Mouse (Mus musculus) heart, embryonic 13.5 days (tissue): ENCODE data around the gene Uqcc3. TPM values are rescaled to one million over a fixed set of nuclear protein-coding genes. Genes with fewer than 3 reads are reported as not detected.
A peak's percentile ranks its signal among the peaks of the same experiment; 100 is the strongest.
"Not testable (repeated sequence)": the region's sequence is repeated elsewhere in the genome, so short reads cannot be mapped to it uniquely, and the experiment has no call there.

ENCODE experiments used
- ATAC-seq: fragments of 200-750 bp; cut with Nextera tagmentation; 2 replicates; pipeline ENCODE4 v1.8.0; 2017; ENCODE audit warnings: moderate TSS enrichment; ENCODE audit not compliant: insufficient number of reproducible peaks, low FRiP score, low TSS enrichment; ENCODE audit errors: extremely low read depth
- H3K27ac ChIP-seq: fragments of 300-500 bp; sonication (generic); replicated peaks from 2 replicates; pipeline ENCODE4 v1.5.1; 2015; ENCODE audit warnings: moderate library complexity, mild to moderate bottlenecking, inconsistent platforms
- H3K27me3 ChIP-seq: fragments of 300-500 bp; sonication (generic); replicated peaks from 2 replicates; pipeline ENCODE4 v1.6.1; 2015; ENCODE audit warnings: mild to moderate bottlenecking, inconsistent platforms
- H3K36me3 ChIP-seq: fragments of 300-500 bp; sonication (generic); 2 replicates; pipeline ENCODE4 v1.6.1; 2015; ENCODE audit warnings: mild to moderate bottlenecking, inconsistent platforms
- H3K4me1 ChIP-seq: fragments of 300-500 bp; sonication (generic); 2 replicates; pipeline ENCODE4 v1.6.1; 2015; ENCODE audit warnings: inconsistent platforms
- H3K4me2 ChIP-seq: fragments of 300-500 bp; sonication (generic); 2 replicates; pipeline ENCODE4 v1.6.1; 2015; ENCODE audit warnings: inconsistent platforms, mild to moderate bottlenecking, moderate library complexity
- H3K4me3 ChIP-seq: fragments of 300-500 bp; sonication (generic); 2 replicates; pipeline ENCODE4 v1.5.1; 2015; ENCODE audit warnings: moderate library complexity, mild to moderate bottlenecking, inconsistent platforms
- H3K9ac ChIP-seq: fragments of 300-500 bp; sonication (generic); 2 replicates; pipeline ENCODE4 v1.6.1; 2015; ENCODE audit warnings: inconsistent platforms, mild to moderate bottlenecking, moderate library complexity
- H3K9me3 ChIP-seq: fragments of 300-500 bp; sonication (generic); 2 replicates; pipeline ENCODE4 v1.6.1; 2016; ENCODE audit warnings: inconsistent platforms
- WGBS: fragments of 180-500 bp; shearing (Covaris S2); methylation state at CpG from one replicate; pipeline ENCODE4 v1.1.7; 2015; ENCODE audit warnings: mixed read lengths; 5-methylcytosine and 5-hydroxymethylcytosine counted together
- polyA plus RNA-seq: library from polyadenylated mRNA; unstranded; fragments of >200 nt; fragmentation: Nextera tagmentation; extraction: Ambion mirVana; gene quantifications from 2 replicates; pipeline ENCODE4 v1.2.1, GENCODE M21; 2015

Gene Uqcc3
- polyA plus RNA-seq, 1 experiment from 2014 or later = 56.6 TPM

DNA sequence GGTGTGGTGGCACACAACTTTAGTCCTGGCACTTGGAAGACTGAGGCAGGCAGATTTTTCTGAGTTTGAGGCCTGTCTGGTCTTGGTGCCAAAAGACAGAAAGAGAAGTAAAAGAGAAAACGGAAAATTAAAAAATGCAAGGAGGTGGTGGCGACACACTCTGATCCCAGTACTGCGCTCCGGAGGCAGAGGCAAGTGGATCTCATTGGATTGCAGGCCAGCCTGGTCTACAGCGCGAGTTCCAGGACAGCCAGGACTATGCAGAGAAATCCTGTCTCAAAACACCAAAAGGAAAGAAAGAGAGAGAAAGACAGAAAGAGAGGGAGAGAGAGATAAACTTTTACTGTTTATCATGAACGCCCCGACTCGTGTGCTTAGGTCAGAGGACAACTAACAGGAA, 9.9 kb downstream of the Uqcc3 start:
- 35% methylated on average over 9 of the region's 9 CpGs for WGBS
- H3K4me1 ChIP-seq = peaks cover 14% of the 10 kb centered on the region
- H3K36me3 ChIP-seq = peaks cover 31% of the 10 kb centered on the region
- H3K4me3 ChIP-seq = peak overlapping the region; percentile 100
- no peak for ATAC-seq
- peak overlapping the region; percentile 96 for H3K4me2 ChIP-seq
- peak overlapping the region; percentile 65 for H3K27ac ChIP-seq
- H3K9me3 ChIP-seq = no peaks in the 10 kb centered on the region
- H3K9ac ChIP-seq = peak overlapping the region; percentile 99
- H3K27me3 ChIP-seq = no peaks in the 10 kb centered on the region

DNA sequence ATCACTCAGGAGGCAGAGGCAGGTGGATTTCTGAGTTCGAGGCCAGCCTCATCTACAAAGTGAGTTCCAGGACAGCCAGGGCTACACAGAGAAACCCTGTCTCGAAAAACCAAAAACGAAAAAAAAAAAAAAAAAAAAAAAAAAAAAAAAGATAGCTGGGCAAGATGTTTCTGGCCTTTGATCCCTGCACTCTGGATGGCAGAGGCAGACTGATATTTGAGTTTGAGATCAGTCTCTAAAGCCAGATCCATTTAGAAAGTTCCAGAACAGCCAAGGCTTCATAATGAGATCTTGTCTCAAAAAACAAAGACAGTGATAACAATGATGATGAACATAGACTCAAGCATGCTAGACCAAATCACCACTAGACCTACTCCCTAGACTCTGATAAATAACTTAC, 10.3 kb downstream of the Uqcc3 start:
- H3K27ac ChIP-seq = peak overlapping the region; percentile 65; the same call in 1 of the 2 replicates
- ATAC-seq, H3K27me3 ChIP-seq, H3K9me3 ChIP-seq: not testable (repeated sequence)
- H3K4me2 ChIP-seq = peak overlapping the region; percentile 96
- H3K4me1 ChIP-seq = peaks cover 14% of the 10 kb centered on the region
- H3K36me3 ChIP-seq = peaks cover 26% of the 10 kb centered on the region
- 76% methylated on average over 3 of the region's 3 CpGs for WGBS
- H3K9ac ChIP-seq = peak overlapping the region; percentile 99
- H3K4me3 ChIP-seq = peak overlapping the region; percentile 100

DNA sequence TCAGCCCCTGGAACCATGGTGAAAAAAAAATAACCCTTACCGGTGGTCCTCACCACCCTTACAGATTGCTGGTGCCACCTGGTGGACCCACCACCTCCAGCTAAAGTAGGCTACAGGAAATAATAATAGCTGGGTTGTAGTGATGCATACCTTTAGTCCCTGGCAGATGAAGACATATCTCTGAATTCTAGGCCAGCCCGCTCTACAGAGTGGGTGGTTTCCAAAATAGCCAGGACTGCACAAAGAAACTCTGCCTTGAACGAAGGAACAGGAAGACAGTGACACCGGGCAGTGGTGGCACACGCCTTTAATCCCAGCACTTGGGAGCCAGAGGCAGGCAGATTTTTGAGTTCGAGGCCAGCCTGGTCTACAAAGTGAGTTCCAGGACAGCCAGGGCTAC, 16.5 kb downstream of the Uqcc3 start:
- no peak for ATAC-seq
- Histone ChIP-seq H3K27me3 (no peaks in the 10 kb centered on the region), H3K9ac (no peak overlapping the region), H3K4me1 (no peaks in the 10 kb centered on the region), H3K36me3 (no peaks in the 10 kb centered on the region), H3K27ac (no peak overlapping the region), H3K4me2 (no peak overlapping the region), H3K9me3 (no peaks in the 10 kb centered on the region), H3K4me3 (no peak overlapping the region)
- 73% methylated on average over 6 of the region's 6 CpGs for WGBS

DNA sequence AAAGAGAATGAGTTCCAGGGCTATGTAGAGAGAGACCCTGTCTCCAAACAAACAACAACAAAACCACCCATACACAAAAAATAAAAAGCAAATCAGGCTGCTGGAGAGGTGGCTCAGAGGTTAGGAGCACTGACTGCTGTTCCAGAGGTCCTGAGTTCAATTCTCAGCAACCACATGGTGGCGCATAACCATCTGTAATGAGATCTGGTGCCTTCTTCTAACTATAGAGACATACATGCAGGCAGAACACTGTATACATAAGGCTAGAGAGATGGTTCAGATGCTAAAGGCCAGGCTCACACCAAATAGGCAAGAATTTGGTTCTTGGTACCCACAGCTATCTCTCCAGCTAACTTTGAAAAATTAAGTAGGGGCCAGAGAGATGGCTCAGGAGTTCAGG, 21.7 kb downstream of the Uqcc3 start:
- Histone ChIP-seq H3K9me3 (no peaks in the 10 kb centered on the region), H3K4me2 (no peak overlapping the region), H3K27me3 (no peaks in the 10 kb centered on the region), H3K27ac (no peak overlapping the region), H3K36me3 (no peaks in the 10 kb centered on the region), H3K4me1 (no peaks in the 10 kb centered on the region), H3K4me3 (no peak overlapping the region), H3K9ac (no peak overlapping the region)
- WGBS = 3% methylated on average over 1 of the region's 1 CpGs
- ATAC-seq = no peak

DNA sequence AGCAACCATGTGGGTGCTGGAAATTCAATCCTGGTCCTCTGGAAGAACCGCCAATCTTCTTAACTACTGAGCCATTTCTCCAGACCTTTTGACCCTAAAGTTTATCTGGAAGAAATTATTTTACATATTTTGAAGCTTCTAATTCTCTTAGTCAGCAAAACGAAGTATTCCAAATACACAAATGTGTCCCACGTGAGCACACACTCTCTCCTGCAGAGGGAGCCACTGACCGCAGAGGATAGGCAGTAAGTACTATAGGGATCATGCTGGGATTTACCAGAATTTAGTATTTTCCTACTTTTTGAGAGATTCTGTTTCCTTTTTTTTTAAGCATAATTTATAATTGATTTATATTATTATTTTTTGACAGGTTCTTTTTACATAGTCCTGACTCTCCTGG, 23.0 kb downstream of the Uqcc3 start:
- Histone ChIP-seq H3K4me2 (no peak overlapping the region), H3K27ac (no peak overlapping the region), H3K4me1 (no peaks in the 10 kb centered on the region), H3K9ac (no peak overlapping the region), H3K4me3 (no peak overlapping the region), H3K9me3 (no peaks in the 10 kb centered on the region), H3K27me3 (no peaks in the 10 kb centered on the region), H3K36me3 (no peaks in the 10 kb centered on the region)
- 40% methylated on average over 4 of the region's 4 CpGs for WGBS
- ATAC-seq = no peak

DNA sequence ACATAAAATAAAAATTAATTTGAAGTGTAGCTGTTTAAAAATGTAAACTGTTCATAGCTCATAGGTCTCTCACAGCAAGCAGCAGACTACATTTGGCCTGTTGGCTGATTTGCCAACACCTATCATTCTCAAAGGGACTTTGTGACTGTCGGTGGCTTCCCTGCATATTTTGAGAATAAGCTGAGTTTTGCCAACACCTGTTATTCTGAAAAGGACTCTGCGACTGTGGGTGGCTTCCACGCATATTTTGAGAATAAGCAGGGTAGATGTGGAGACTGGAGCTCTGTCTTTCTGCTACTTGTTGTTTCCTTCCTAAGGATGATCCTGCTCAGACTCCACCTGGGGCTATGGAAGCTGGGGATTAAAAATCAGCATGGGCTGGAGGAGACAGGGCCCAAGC, 27.6 kb downstream of the Uqcc3 start:
- Histone ChIP-seq H3K9me3 (no peaks in the 10 kb centered on the region), H3K27me3 (no peaks in the 10 kb centered on the region), H3K27ac (no peak overlapping the region), H3K4me1 (peaks cover 13% of the 10 kb centered on the region), H3K9ac (no peak overlapping the region), H3K4me3 (no peak overlapping the region), H3K4me2 (no peak overlapping the region), H3K36me3 (peaks cover 10% of the 10 kb centered on the region)
- 74% methylated on average over 3 of the region's 3 CpGs for WGBS
- no peak for ATAC-seq

DNA sequence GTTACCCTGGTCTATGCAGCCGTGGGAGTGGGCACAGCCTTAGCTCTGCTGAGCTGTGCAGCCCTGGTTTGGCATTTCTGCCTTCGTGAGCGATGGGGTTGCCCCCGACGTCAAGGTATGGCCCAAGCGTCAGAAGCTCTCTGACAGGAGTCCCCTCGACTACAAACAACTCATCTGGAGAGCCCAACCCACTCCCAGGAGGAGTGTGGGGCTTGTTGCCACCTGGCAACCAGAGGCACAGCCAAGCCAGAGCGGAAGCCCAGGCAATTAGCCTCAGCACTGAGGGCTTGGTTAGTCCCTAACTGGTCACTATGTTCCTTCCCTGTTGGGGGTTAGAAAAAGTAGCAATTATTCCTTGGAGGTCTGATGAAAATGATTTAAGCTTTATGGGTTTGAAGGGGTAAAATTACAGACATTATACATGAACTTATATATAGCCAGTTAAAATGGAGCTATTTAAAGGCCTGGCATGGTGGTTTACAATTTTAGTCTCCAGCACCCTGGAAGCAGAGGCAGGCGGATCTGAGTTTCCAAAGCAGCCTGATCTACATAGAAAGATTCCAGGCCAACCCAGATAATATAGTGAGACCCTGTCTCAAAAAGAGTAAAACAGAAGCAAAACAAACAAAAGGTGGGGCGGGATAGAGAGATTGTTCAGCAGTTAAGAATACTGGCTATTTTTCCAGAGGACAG, 28.3 kb downstream of the Uqcc3 start:
- Histone ChIP-seq H3K9ac (no peak overlapping the region), H3K4me2 (no peak overlapping the region), H3K36me3 (peaks cover 18% of the 10 kb centered on the region), H3K4me3 (no peak overlapping the region), H3K27ac (no peak overlapping the region), H3K4me1 (peaks cover 13% of the 10 kb centered on the region), H3K27me3 (no peaks in the 10 kb centered on the region), H3K9me3 (no peaks in the 10 kb centered on the region)
- 53% methylated on average over 10 of the region's 10 CpGs for WGBS
- ATAC-seq = no peak

DNA sequence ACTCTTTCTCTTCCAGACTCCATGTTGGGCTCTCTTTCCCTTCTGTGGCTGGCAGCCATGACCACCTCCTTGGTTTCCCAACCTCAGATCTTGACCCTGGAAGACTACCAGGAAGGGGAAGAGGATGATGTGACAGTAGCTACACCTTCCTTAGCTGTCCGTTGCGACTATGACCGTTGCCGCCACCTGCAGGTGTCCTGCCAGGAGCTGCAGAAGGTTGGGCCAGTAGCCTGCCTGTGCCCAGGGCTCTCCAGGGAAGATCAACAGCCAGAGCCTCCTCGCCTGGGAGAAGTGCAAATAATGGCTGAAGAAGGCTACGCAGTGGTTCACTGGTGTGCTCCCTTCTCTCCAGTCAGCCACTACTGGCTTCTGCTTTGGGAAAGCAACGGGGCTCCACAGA, 29.1 kb downstream of the Uqcc3 start:
- no peak for ATAC-seq
- Histone ChIP-seq H3K27me3 (no peaks in the 10 kb centered on the region), H3K4me3 (no peak overlapping the region), H3K4me1 (peaks cover 13% of the 10 kb centered on the region), H3K4me2 (no peak overlapping the region), H3K36me3 (peaks cover 25% of the 10 kb centered on the region), H3K27ac (no peak overlapping the region), H3K9ac (no peak overlapping the region), H3K9me3 (no peaks in the 10 kb centered on the region)
- WGBS = 46% methylated on average over 7 of the region's 7 CpGs

DNA sequence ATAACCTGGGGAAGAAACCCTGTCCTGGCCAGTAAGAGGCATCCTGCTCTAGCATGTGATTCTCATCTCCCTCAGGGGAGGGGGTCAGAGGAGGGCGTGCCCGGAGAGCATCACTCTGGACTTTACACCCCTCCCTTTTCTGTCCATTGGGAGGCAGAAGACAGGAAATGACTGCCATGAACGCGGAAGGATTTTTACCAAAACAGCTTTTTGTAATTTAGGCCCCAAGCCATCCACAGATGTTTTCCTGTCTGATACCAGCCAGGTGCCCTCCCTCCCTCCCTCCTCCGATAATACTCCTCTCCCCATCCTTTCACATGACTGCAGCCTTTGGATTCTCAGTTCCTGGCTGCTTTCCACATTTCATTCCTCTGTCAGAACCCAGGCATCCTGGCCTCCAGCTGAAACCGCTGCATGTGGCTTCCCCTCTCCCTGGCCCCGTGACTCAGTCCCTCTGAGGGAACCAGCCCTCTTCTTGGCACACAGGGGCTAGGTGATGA, 30.3 kb downstream of the Uqcc3 start, which contains the start of gene Lrrn4cl:
Gene Lrrn4cl, plus strand, starts transcription at position 367 of the 500 bp plus-strand sequence.
- peaks cover 37% of the 10 kb centered on the region for H3K36me3 ChIP-seq
- WGBS = 17% methylated on average over 7 of the region's 7 CpGs
- no peak for ATAC-seq
- peak within 1 kb of the TSS; percentile 13 for H3K4me3 ChIP-seq
- H3K4me2 ChIP-seq = peak within 1 kb of the TSS; percentile 47
- peaks cover 13% of the 10 kb centered on the region for H3K4me1 ChIP-seq
- no peaks in the 10 kb centered on the region for H3K9me3 ChIP-seq
- H3K9ac ChIP-seq = peak within 1 kb of the TSS; percentile 62
- no peaks in the 10 kb centered on the region for H3K27me3 ChIP-seq
- peak within 1 kb of the TSS; percentile 61 for H3K27ac ChIP-seq

DNA sequence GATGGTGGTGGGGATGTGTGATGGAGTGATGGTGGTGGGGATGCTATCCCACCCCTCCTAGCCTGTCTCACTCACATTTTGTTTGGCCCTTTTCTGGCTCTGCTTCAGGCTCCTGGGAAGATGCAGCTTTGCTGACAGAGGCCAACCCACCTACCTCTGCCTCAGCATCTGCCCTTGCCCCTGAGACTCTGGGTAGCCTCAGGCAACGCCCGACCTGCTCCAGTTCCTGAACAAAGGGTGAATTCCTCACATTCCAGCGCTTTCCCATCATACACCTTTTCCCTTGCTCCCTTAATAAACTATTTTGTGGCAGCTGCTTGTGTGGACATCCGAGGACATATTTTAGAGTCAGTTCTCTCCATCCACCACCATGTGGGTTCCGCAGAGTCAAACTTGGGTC, 32.4 kb downstream of the Uqcc3 start:
- Histone ChIP-seq H3K9me3 (no peaks in the 10 kb centered on the region), H3K4me1 (peaks cover 13% of the 10 kb centered on the region), H3K27ac (no peak overlapping the region), H3K4me2 (no peak overlapping the region), H3K36me3 (peaks cover 49% of the 10 kb centered on the region), H3K27me3 (no peaks in the 10 kb centered on the region), H3K4me3 (no peak overlapping the region), H3K9ac (no peak overlapping the region)
- 80% methylated on average over 5 of the region's 5 CpGs for WGBS
- no peak for ATAC-seq

DNA sequence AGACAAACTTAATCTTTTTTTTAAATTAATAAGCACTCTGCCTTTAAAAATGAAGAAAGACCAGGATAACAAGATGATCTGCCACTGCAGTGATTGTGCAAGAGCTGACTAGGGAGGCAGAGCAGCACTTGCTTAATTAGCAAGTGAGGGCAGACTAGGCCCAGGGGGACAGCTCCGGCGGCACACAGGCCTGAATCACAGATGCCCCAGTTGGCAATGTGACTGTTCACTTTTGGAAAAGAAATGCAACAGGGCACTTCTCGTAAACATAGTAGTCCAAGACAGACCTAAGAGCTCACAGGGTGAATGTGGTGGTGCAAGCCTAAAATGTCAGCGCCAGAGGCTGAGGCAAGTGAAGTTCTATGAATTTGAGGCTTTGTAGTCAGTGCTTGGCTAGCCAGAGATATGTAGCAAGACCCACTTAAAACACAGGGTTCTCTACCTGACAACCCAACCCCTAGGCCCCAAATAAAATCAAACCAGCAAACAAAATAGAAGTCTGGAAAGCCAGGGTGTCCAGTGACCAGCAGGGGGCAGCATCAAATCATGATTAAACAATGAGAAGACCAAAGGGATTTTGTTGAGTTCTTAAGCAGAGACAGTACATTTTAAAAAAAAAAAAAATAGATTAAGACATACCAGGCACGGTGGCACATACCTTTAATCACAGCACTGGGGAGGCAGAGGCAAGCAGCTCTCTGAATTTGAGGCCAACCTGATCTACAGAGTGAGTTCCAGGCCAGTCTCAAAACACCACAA, 36.2 kb downstream of the Uqcc3 start:
- Histone ChIP-seq H3K4me1 (peaks cover 17% of the 10 kb centered on the region), H3K9me3 (no peaks in the 10 kb centered on the region), H3K36me3 (peaks cover 58% of the 10 kb centered on the region), H3K9ac (no peak overlapping the region; the same call in 1 of the 2 replicates), H3K4me3 (no peak overlapping the region), H3K27me3 (no peaks in the 10 kb centered on the region), H3K27ac (no peak overlapping the region), H3K4me2 (no peak overlapping the region)
- ATAC-seq = no peak
- 65% methylated on average over 5 of the region's 5 CpGs for WGBS
